Mouse (Mus musculus): ENCODE data around the gene Tbc1d22a. TPM values are rescaled to one million over a fixed set of nuclear protein-coding genes. Genes with fewer than 3 reads are reported as not detected.

Tbc1d22a gene
- polyA plus RNA-seq (2012; rRNA removed): 39.5 and 43.1 TPM in 2 replicates

GRCm38 (mm10) chr15:86213753-86214548, at the start of gene Tbc1d22a:
Tbc1d22a (plus strand) TSS chr15:86214459.

GRCm38 (mm10) chr15:86185689-86186569, 28.3 kb upstream of the Tbc1d22a start, which contains the start of gene Cerk:
Cerk (minus strand) TSS chr15:86186141.

Other genes with a start within 250 kb of the Tbc1d22a start
- 29.6 and 39.4 TPM in 2 replicates for gene Celsr1, start 180.7 kb upstream of the Tbc1d22a start, polyA plus RNA-seq (2012; rRNA removed)
- gene Gramd4, start 156.8 kb upstream of the Tbc1d22a start, polyA plus RNA-seq (2012; rRNA removed): 27.5 and 32.3 TPM in 2 replicates
- gene Cerk, start 28.3 kb upstream of the Tbc1d22a start, polyA plus RNA-seq (2012; rRNA removed): 24.4 and 31.6 TPM in 2 replicates

All from colon, adult 2 months (tissue).